Mouse (Mus musculus) small intestine, adult 2 months (tissue): ENCODE results near the gene Fbxl12.

Experiments used
- CTCF ChIP-seq: fragments of 200-500 bp; IDR thresholded peaks from 2 replicates; pipeline ENCODE4 v1.5.1; 2012; ENCODE audit warnings: low read depth, mild to moderate bottlenecking, control low read depth, inconsistent platforms, low read length, moderate library complexity, mixed read lengths; ENCODE audit not compliant: insufficient replicate concordance, insufficient read length; ENCODE audit errors: extremely low read depth
- POLR2A ChIP-seq: fragments of 200-500 bp; IDR thresholded peaks from 2 replicates; pipeline ENCODE4 v1.6.1; 2012; ENCODE audit warnings: low read depth, mild to moderate bottlenecking, control low read depth, inconsistent platforms, low read length, moderate library complexity

DNA sequence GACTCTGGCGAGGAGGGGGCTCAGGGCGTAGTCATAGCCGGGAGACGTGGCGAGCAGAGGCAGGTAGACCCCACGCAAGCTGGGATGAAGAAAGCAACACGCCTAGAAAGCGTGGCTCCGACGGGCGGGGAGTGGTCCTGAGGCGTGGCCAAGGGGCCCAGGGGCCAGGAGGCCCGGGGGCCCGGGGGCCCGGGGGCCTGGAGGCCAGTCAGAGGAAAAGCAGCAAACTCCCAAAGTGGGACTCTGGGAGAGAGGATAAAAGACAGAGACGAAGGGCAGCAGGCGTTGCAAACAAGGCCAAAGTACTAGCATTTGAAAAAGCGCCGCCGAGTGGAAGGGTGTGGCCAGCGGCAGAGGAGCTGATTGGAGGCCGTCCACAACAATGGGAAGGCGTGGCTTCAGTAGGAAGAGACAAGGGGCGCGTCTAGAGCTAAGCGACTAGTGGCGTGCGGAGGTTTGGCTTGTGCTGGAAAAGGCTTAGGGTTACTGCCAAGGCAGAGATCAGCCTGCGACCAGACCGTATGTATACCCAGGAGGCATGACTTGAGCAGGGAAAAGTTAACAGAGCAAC, 1.6 kb downstream of the Fbxl12 start:
- TF ChIP-seq CTCF (no peak; the same call in 1 of the 2 replicates), POLR2A (0 out of 2 replicates have a peak, but pooled peaks have one; percentile 17)
